Mouse (Mus musculus) forebrain, embryonic 12.5 days (tissue): Measurements from ENCODE around the gene Ctdsp1. TPM values are rescaled to one million over a fixed set of nuclear protein-coding genes. Genes with fewer than 3 reads are reported as not detected.

Experiments
- ATAC-seq: fragments of 200-750 bp; cut with Nextera tagmentation; 2 replicates; pipeline ENCODE4 v1.8.0; 2017; ENCODE audit warnings: moderate TSS enrichment; ENCODE audit not compliant: low FRiP score
- H3K27ac ChIP-seq: fragments of 300-500 bp; sonication (generic); 2 replicates; pipeline ENCODE4 v1.5.1; 2016; ENCODE audit warnings: mild to moderate bottlenecking
- H3K27me3 ChIP-seq: fragments of 300-500 bp; sonication (generic); 2 replicates; pipeline ENCODE4 v1.6.1; 2016; ENCODE audit warnings: mild to moderate bottlenecking
- H3K36me3 ChIP-seq: fragments of 300-500 bp; sonication (generic); replicated peaks from 2 replicates; pipeline ENCODE4 v1.6.1; 2016; ENCODE audit warnings: mild to moderate bottlenecking
- H3K4me1 ChIP-seq: fragments of 300-500 bp; sonication (generic); 2 replicates; pipeline ENCODE4 v1.6.1; 2016
- H3K4me2 ChIP-seq: fragments of 300-500 bp; sonication (generic); 2 replicates; pipeline ENCODE4 v1.6.1; 2016; ENCODE audit warnings: mild to moderate bottlenecking, moderate library complexity
- H3K4me3 ChIP-seq: fragments of 300-500 bp; sonication (generic); replicated peaks from 2 replicates; pipeline ENCODE4 v1.5.1; 2016; ENCODE audit warnings: mild to moderate bottlenecking
- H3K9ac ChIP-seq: fragments of 300-500 bp; sonication (generic); 2 replicates; pipeline ENCODE4 v1.6.1; 2016; ENCODE audit warnings: mild to moderate bottlenecking
- H3K9me3 ChIP-seq: fragments of 300-500 bp; sonication (generic); 2 replicates; pipeline ENCODE4 v1.6.1; 2016
- WGBS: fragments of 180-500 bp; shearing (Covaris S2); methylation state at CpG from one replicate; pipeline ENCODE4 v1.1.7; 2016; 5-methylcytosine and 5-hydroxymethylcytosine counted together
- polyA plus RNA-seq: library from polyadenylated mRNA; unstranded; fragments of >200 nt; fragmentation: Nextera tagmentation; extraction: Ambion mirVana; gene quantifications from 2 replicates; pipeline ENCODE4 v1.2.1, GENCODE M21; 2016

The Ctdsp1 gene
- polyA plus RNA-seq, 1 experiment from 2014 or later = 33.3 TPM

- Histone ChIP-seq H3K9me3 (no peaks in the 10 kb centered on the region), H3K4me2 (no peak overlapping the region), H3K4me3 (no peak overlapping the region), H3K4me1 (0 out of 2 replicates have a peak, but pooled peaks cover 2% of the 10 kb centered on the region), H3K27ac (no peak overlapping the region), H3K9ac (no peak overlapping the region), H3K27me3 (peaks cover 2% of the 10 kb centered on the region; the same call in 1 of the 2 replicates), H3K36me3 (no peaks in the 10 kb centered on the region)
- no peak for ATAC-seq
- WGBS = 90% methylated on average over 13 of the region's 13 CpGs
These were observed 7.9 kb upstream of the Ctdsp1 start for GRCm38 (mm10) chr1:74383385-74383784.

- ATAC-seq = no peak
- Histone ChIP-seq H3K4me3 (no peak overlapping the region), H3K36me3 (no peaks in the 10 kb centered on the region), H3K9ac (no peak overlapping the region), H3K27me3 (peaks cover 13% of the 10 kb centered on the region), H3K27ac (no peak overlapping the region), H3K4me1 (0 out of 2 replicates have a peak, but pooled peaks cover 2% of the 10 kb centered on the region), H3K4me2 (no peak overlapping the region), H3K9me3 (no peaks in the 10 kb centered on the region)
- 88% methylated on average over 8 of the region's 8 CpGs for WGBS
These were observed 6.8 kb upstream of the Ctdsp1 start for GRCm38 (mm10) chr1:74384525-74384924.

- H3K4me3 ChIP-seq = no peak overlapping the region
- peaks cover 18% of the 10 kb centered on the region for H3K27me3 ChIP-seq
- H3K4me2 ChIP-seq = no peak overlapping the region
- no peaks in the 10 kb centered on the region for H3K9me3 ChIP-seq
- H3K36me3 ChIP-seq = no peaks in the 10 kb centered on the region
- H3K27ac ChIP-seq = no peak overlapping the region
- 91% methylated on average over 10 of the region's 10 CpGs for WGBS
- H3K4me1 ChIP-seq = peaks cover 7% of the 10 kb centered on the region
- ATAC-seq = no peak
- H3K9ac ChIP-seq = no peak overlapping the region
These were observed 6.2 kb upstream of the Ctdsp1 start for GRCm38 (mm10) chr1:74385064-74385463.

- no peaks in the 10 kb centered on the region for H3K36me3 ChIP-seq
- WGBS = 89% methylated on average over 8 of the region's 8 CpGs
- no peak overlapping the region for H3K4me3 ChIP-seq
- ATAC-seq = no peak
- H3K4me2 ChIP-seq = no peak overlapping the region
- no peaks in the 10 kb centered on the region for H3K9me3 ChIP-seq
- H3K4me1 ChIP-seq = peaks cover 12% of the 10 kb centered on the region
- H3K9ac ChIP-seq = no peak overlapping the region
- H3K27ac ChIP-seq = no peak overlapping the region
- peaks cover 23% of the 10 kb centered on the region for H3K27me3 ChIP-seq
These were observed 5.8 kb upstream of the Ctdsp1 start for GRCm38 (mm10) chr1:74385531-74385930.

- H3K27me3 ChIP-seq = peaks cover 27% of the 10 kb centered on the region
- H3K9me3 ChIP-seq = no peaks in the 10 kb centered on the region
- H3K9ac ChIP-seq = peak overlapping the region; percentile 65
- H3K36me3 ChIP-seq = no peaks in the 10 kb centered on the region
- H3K27ac ChIP-seq = peak overlapping the region; percentile 94
- no peak for ATAC-seq
- H3K4me3 ChIP-seq = peak overlapping the region; percentile 60
- WGBS = 60% methylated on average over 7 of the region's 10 CpGs
- peaks cover 18% of the 10 kb centered on the region for H3K4me1 ChIP-seq
- peak overlapping the region; percentile 62 for H3K4me2 ChIP-seq
These were observed 5.0 kb upstream of the Ctdsp1 start for GRCm38 (mm10) chr1:74386363-74386713.

- peak; percentile 88 for ATAC-seq
- Histone ChIP-seq H3K9me3 (no peaks in the 10 kb centered on the region), H3K4me2 (peak overlapping the region; percentile 62), H3K4me3 (peak overlapping the region; percentile 60), H3K27me3 (peaks cover 27% of the 10 kb centered on the region), H3K9ac (peak overlapping the region; percentile 65), H3K4me1 (peaks cover 18% of the 10 kb centered on the region), H3K27ac (peak overlapping the region; percentile 94), H3K36me3 (no peaks in the 10 kb centered on the region)
- under 1% methylated on average over 26 of the region's 26 CpGs for WGBS
These were observed 4.5 kb upstream of the Ctdsp1 start for GRCm38 (mm10) chr1:74386714-74387385.

GRCm38 (mm10) chr1:74387386-74387988 is 3.8 kb upstream of the Ctdsp1 start:
- peak overlapping the region; percentile 60 for H3K4me3 ChIP-seq
- ATAC-seq = no peak
- H3K27me3 ChIP-seq = peaks cover 27% of the 10 kb centered on the region
- WGBS = 59% methylated on average over 15 of the region's 15 CpGs
- no peak overlapping the region for H3K9ac ChIP-seq
- no peaks in the 10 kb centered on the region for H3K36me3 ChIP-seq
- H3K4me1 ChIP-seq = peaks cover 23% of the 10 kb centered on the region
- peak overlapping the region; percentile 94 for H3K27ac ChIP-seq
- no peaks in the 10 kb centered on the region for H3K9me3 ChIP-seq
- H3K4me2 ChIP-seq = peak overlapping the region; percentile 62

GRCm38 (mm10) chr1:74388398-74388920 is 2.9 kb upstream of the Ctdsp1 start:
- ATAC-seq = no peak
- WGBS = 77% methylated on average over 7 of the region's 7 CpGs
- no peak overlapping the region for H3K27ac ChIP-seq
- no peak overlapping the region for H3K9ac ChIP-seq
- 0 out of 2 replicates have a peak, but pooled peaks cover under 1% of the 10 kb centered on the region for H3K36me3 ChIP-seq
- peaks cover 27% of the 10 kb centered on the region for H3K27me3 ChIP-seq
- H3K9me3 ChIP-seq = no peaks in the 10 kb centered on the region
- no peak overlapping the region for H3K4me2 ChIP-seq
- H3K4me3 ChIP-seq = no peak overlapping the region
- peaks cover 33% of the 10 kb centered on the region for H3K4me1 ChIP-seq

- H3K27me3 ChIP-seq = peaks cover 27% of the 10 kb centered on the region
- 6% methylated on average over 29 of the region's 29 CpGs for WGBS
- ATAC-seq = no peak
- H3K36me3 ChIP-seq = peaks cover 14% of the 10 kb centered on the region
- H3K9ac ChIP-seq = peak overlapping the region; percentile 40
- no peak overlapping the region for H3K27ac ChIP-seq
- H3K4me3 ChIP-seq = peak overlapping the region; percentile 14
- H3K9me3 ChIP-seq = no peaks in the 10 kb centered on the region
- H3K4me2 ChIP-seq = peak overlapping the region; percentile 43
- H3K4me1 ChIP-seq = peaks cover 34% of the 10 kb centered on the region
These were observed 1.4 kb upstream of the Ctdsp1 start for GRCm38 (mm10) chr1:74389831-74390286.

- Histone ChIP-seq H3K27me3 (peaks cover 27% of the 10 kb centered on the region), H3K9ac (peak overlapping the region; percentile 40), H3K27ac (no peak overlapping the region), H3K36me3 (peaks cover 20% of the 10 kb centered on the region), H3K4me2 (peak overlapping the region; percentile 43), H3K4me1 (peaks cover 34% of the 10 kb centered on the region), H3K9me3 (no peaks in the 10 kb centered on the region), H3K4me3 (peak overlapping the region; percentile 14)
- ATAC-seq = no peak
- WGBS = 6% methylated on average over 21 of the region's 21 CpGs
These were observed 912 bp upstream of the Ctdsp1 start for GRCm38 (mm10) chr1:74390287-74390906.

GRCm38 (mm10) chr1:74391844-74392441 is 634 bp downstream of the Ctdsp1 start:
- Histone ChIP-seq H3K27me3 (peaks cover 27% of the 10 kb centered on the region), H3K4me3 (peak overlapping the region; percentile 85), H3K9ac (peak overlapping the region; percentile 88), H3K27ac (peak overlapping the region; percentile 88), H3K36me3 (peaks cover 20% of the 10 kb centered on the region), H3K4me1 (peaks cover 34% of the 10 kb centered on the region), H3K4me2 (peak overlapping the region; percentile 97), H3K9me3 (no peaks in the 10 kb centered on the region)
- ATAC-seq = peak; percentile 43
- WGBS = under 1% methylated on average over 55 of the region's 63 CpGs

GRCm38 (mm10) chr1:74392446-74392994 is 1.2 kb downstream of the Ctdsp1 start:
- 2% methylated on average over 16 of the region's 16 CpGs for WGBS
- H3K9ac ChIP-seq = peak overlapping the region; percentile 88
- H3K9me3 ChIP-seq = no peaks in the 10 kb centered on the region
- ATAC-seq = peak; percentile 10; the same call in 1 of the 2 replicates
- peaks cover 27% of the 10 kb centered on the region for H3K27me3 ChIP-seq
- peak overlapping the region; percentile 85 for H3K4me3 ChIP-seq
- peaks cover 20% of the 10 kb centered on the region for H3K36me3 ChIP-seq
- peak overlapping the region; percentile 97 for H3K4me2 ChIP-seq
- H3K4me1 ChIP-seq = peaks cover 32% of the 10 kb centered on the region
- H3K27ac ChIP-seq = peak overlapping the region; percentile 88; the same call in 1 of the 2 replicates
